Mouse (Mus musculus): ENCODE results near the gene Cdk6.

DNA sequence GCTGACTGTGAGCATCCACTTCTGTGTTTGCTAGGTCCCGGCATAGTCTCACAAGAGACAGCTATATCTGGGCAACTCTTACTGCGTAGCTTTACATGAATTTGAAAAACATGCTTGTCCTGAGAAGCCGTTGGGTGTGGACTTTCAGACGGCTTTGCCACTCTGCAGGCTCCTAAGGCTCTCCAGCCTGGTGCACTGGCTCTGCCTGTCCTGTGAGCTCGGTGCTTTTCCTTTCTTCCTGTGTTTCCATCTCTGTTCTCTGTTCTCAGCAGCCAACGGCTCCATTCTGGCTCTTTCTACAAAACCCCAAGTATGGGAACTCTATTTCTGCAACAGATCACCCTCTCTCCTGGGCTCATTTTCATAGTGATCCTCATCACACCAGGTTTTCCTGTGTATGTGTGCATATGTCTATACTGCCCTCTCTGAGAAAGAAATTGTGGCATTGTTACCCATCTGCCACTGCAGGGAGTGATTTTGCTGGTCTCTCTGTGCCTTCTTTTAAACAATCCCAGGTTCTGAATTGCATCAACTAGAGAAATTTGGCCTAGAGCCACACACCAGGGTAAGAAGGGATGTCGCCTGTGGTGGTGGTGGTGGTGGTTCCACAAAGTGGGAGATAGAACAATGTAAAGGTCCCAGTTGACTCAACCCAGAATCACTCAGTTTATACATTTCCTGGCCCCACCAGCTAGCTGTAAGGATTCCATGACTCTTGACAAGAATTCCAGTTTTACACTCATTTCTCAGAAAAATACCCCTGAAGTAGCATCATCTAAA is 137.9 kb downstream of the Cdk6 start:
- no peak for TF ChIP-seq MAFK (IDR thresholded peaks at IDR 0.05; ENCODE audit: borderline replicate concordance, low read depth, low read length)
- no peak for TF ChIP-seq GATA1 (IDR thresholded peaks at IDR 0.05; ENCODE audit: low read depth, low read length)
